Mouse (Mus musculus) thymus, adult 2 months (tissue): Measurements from ENCODE around the gene Rbbp6.

ENCODE experiments used
- CTCF ChIP-seq: fragments of 200-500 bp; IDR thresholded peaks from 2 replicates; pipeline ENCODE4 v1.5.1; 2012; ENCODE audit warnings: mild to moderate bottlenecking, control low read depth, low read length, moderate library complexity, borderline replicate concordance; ENCODE audit not compliant: control insufficient read depth, poor library complexity, insufficient read depth; ENCODE audit errors: extremely low read depth
- POLR2A ChIP-seq: fragments of 200-500 bp; IDR thresholded peaks from 2 replicates; pipeline ENCODE4 v1.6.1; 2012; ENCODE audit warnings: mild to moderate bottlenecking, low read length, control low read depth, moderate library complexity; ENCODE audit not compliant: control insufficient read depth, poor library complexity, insufficient read depth; ENCODE audit errors: extremely low read depth

GRCm38 (mm10) chr7:123004442-123004841 is 39.0 kb downstream of the Rbbp6 start:
- no peak for TF ChIP-seq CTCF
- TF ChIP-seq POLR2A: no peak
